Mouse (Mus musculus): ENCODE measurements around the gene Olfr1252. TPM values are rescaled to one million over a fixed set of nuclear protein-coding genes. Genes with fewer than 3 reads are reported as not detected.

The Olfr1252 gene
- total RNA-seq (2021), result not detected
- long read RNA-seq, result 0 reads

DNA sequence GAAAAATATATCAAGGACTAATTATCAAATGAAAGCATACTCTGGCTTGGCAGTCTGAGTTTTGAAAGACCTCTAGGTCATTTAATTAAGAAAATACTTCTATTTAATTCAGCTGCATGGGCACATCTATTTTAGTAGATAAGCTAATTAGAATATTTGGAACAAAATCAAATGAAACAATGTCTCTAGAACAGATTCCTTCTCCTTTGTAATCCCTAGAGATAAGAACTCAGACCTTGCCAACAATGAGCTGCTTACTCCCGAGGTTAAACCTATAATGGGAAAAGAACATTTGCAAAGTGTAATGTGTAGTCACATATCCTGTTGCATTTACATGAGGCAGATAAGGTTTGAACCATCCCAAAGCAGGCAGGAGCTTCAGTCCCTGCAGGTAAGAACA is at the start of gene Olfr1252:
Gene Olfr1252 (minus strand): TSS at position 101 of the 400 bp plus-strand sequence.
- no peak for DNase-seq (ENCODE audit: low spot score in 2 of 2)

DNA sequence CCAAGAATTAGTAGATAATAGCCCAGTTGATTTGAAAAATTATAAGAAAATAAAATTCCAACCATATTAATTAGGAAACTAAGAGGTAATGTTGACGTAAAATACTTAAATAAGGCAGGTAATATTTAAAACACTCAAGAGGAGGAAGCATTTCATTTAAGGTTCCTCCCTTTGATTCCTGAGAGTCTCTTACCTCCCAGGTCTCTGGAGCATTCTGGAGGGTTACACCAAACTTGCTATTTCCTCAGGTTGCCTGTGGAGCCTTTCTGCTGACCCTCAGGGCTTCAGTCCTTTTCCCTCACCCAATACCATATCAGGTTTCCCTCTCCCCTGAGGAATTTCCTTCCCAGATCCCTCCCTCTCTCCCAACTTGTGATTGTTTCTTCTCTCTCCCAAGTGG is 32.2 kb upstream of the Olfr1252 start, which contains the start of gene Olfr1253:
Gene Olfr1253 (minus strand): TSS at position 101 of the 400 bp plus-strand sequence.
- no peak for DNase-seq (ENCODE audit: low spot score in 2 of 2)

DNA sequence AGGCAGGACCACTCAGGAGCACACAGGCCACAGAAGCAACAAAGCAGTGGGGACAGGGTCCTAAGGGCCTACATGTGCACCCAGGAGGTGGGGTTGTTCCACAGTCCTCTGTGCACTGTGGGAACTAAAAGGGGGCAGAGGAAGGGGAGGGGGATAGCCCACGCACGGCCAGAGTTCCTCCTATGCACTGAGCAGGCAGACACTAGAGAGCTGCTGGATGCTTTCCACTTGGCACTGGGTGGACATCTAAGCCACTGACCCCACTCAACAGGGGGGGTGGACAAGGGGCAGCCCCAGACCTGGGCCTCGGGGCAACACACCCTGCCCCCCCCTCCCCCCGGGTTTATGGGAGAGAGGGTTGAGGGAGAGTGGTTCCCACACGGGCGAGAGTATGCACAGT is 32.8 kb downstream of the Olfr1252 start:
- DNase-seq (ENCODE audit: low spot score in 2 of 2), result no peak

DNA sequence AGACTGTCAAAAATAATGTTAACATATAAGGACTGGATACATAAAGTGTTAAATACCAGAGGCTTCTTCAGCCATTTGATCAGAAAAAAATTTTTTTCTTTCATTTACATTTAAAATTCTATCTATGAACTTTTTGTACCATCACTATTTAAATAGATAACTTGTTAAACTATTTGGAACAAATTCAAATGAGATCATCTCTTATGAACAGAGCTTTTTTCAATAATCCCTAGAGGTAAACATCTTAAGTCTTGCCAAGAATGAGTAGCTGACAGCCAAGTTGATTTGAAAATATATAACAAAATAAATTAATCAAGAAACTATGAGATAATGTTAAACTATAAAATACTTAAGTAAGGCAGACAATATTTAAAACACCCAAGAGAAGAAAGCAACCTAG is 53.0 kb downstream of the Olfr1252 start, which contains the start of gene Olfr1251:
Gene Olfr1251 (minus strand): TSS at position 101 of the 400 bp plus-strand sequence.
- no peak for DNase-seq (ENCODE audit: low spot score in 2 of 2)

Other genes starting within 250 kb of the Olfr1252 start
- not detected for gene Olfr1241, start 237.9 kb downstream of the Olfr1252 start, total RNA-seq (2021)
- not detected for gene Olfr1242, start 226.7 kb downstream of the Olfr1252 start, total RNA-seq (2021)
- not detected for gene Olfr1243, start 193.5 kb downstream of the Olfr1252 start, total RNA-seq (2021)
- not detected for gene Olfr1245, start 146.6 kb downstream of the Olfr1252 start, total RNA-seq (2021)
- gene Olfr1246, start 131.9 kb downstream of the Olfr1252 start, total RNA-seq (2021), result not detected
- not detected for gene Olfr1247, start 110.9 kb downstream of the Olfr1252 start, total RNA-seq (2021)
- gene Olfr1248, start 106.8 kb downstream of the Olfr1252 start, total RNA-seq (2021), result not detected
- gene Olfr1249, start 90.0 kb downstream of the Olfr1252 start, total RNA-seq (2021), result not detected
- not detected for gene Olfr1250, start 63.5 kb downstream of the Olfr1252 start, total RNA-seq (2021)
- not detected for gene Olfr1251, start 53.1 kb downstream of the Olfr1252 start, total RNA-seq (2021)
- not detected for gene Olfr1253, start 32.1 kb upstream of the Olfr1252 start, total RNA-seq (2021)
- gene Olfr1254, start 68.6 kb upstream of the Olfr1252 start, total RNA-seq (2021), result not detected
- gene Olfr1255, start 87.0 kb upstream of the Olfr1252 start, total RNA-seq (2021), result not detected
- not detected for gene Olfr1256, start 116.5 kb upstream of the Olfr1252 start, total RNA-seq (2021)
- not detected for gene Olfr48, start 123.2 kb upstream of the Olfr1252 start, total RNA-seq (2021)
- gene Olfr1257, start 153.4 kb upstream of the Olfr1252 start, total RNA-seq (2021), result not detected
- gene Olfr1258, start 202.3 kb upstream of the Olfr1252 start, total RNA-seq (2021), result not detected
- gene Olfr1259, start 223.7 kb upstream of the Olfr1252 start, total RNA-seq (2021), result not detected
- gene Olfr1260, start 249.3 kb upstream of the Olfr1252 start, total RNA-seq (2021), result not detected

Measured in layer of hippocampus, postnatal 10 days (tissue).